ENCODE assay signal across 8 mouse cellular contexts in genomic region chr11:114184970-114185882, GRCm38 (mm10).
DNase-seq lines count a peak whose midpoint lies in the region; ATAC-seq lines count a peak whose summit lies in the region.

No protein-coding gene starts in this region.

- 0 out of 2 replicates have a peak, but pooled peaks have one; percentile 30 for ATAC-seq in limb, embryonic 13.5 days (ENCODE audit: low FRiP score, low read depth)
- peak; percentile 52 for ATAC-seq in monocyte, adult 5-6 weeks (replicated peaks; ENCODE audit: insufficient number of reproducible peaks, low FRiP score, low TSS enrichment, poor library complexity, severe bottlenecking)

- no peaks in the 10 kb centered on the region for H3K27me3 ChIP-seq in limb, embryonic 13.5 days

- no peak overlapping the region for H3K4me2 ChIP-seq in limb, embryonic 13.5 days (replicated peaks)

- intact Hi-C loops in heart, postnatal 14 days (cut with DNase I) = loop anchor here (5.0 kb wide), 1 partner anchor 118 kb away; the partner anchor contains the start of gene Sdk2

- peaks cover 2% of the 10 kb centered on the region for H3K9me3 ChIP-seq in limb, embryonic 13.5 days

- no peak overlapping the region for H3K4me3 ChIP-seq in limb, embryonic 13.5 days

- no peak overlapping the region for H3K27ac ChIP-seq in limb, embryonic 13.5 days

- H3K36me3 ChIP-seq in limb, embryonic 13.5 days = no peaks in the 10 kb centered on the region

- 46% methylated on average over 18 of the region's 18 CpGs for WGBS in limb, embryonic 13.5 days

- no peak overlapping the region for H3K9ac ChIP-seq in limb, embryonic 13.5 days

- H3K4me1 ChIP-seq in limb, embryonic 13.5 days = peaks cover 8% of the 10 kb centered on the region; the same call in 1 of the 2 replicates

- DNase-seq in ovary, adult 18-20 months (ENCODE audit: low spot score) = peak; percentile 50
- no peak for DNase-seq in ovary, postnatal 10 days (ENCODE audit: low spot score)
- DNase-seq in cerebellum, postnatal 36 days = peak; percentile 38 to 51
- peak; percentile 49 to 72 for DNase-seq in heart, postnatal 14 days
- no peak for DNase-seq in thymus, postnatal 4 days
- no peak for DNase-seq in thymus, postnatal 0 days (ENCODE audit: low spot score)

Comparison
In these comparisons a context has a peak if more than half of its experiments do, and no peak if none do; other contexts are left out.
1. DNase-seq: peak in ovary, adult 18-20 months (single experiment), cerebellum, postnatal 36 days (2 of 2) and heart, postnatal 14 days (2 of 2); none in ovary, postnatal 10 days (single experiment), thymus, postnatal 4 days (single experiment) and thymus, postnatal 0 days (single experiment).